Mouse (Mus musculus) myocyte (in vitro differentiated cells): ENCODE results near the gene Dnajc5. TPM values are rescaled to one million over a fixed set of nuclear protein-coding genes. Genes with fewer than 3 reads are reported as not detected.

Experiments used
- H3K27me3 ChIP-seq: one replicate; pipeline ENCODE4 v1.6.1; 2011; ENCODE audit not compliant: control insufficient read depth, insufficient read depth, insufficient read length
- H3K36me3 ChIP-seq: one replicate; pipeline ENCODE4 v1.6.1; 2011; ENCODE audit not compliant: control insufficient read depth, insufficient read depth
- H3K4me2 ChIP-seq: one replicate; pipeline ENCODE4 v1.6.1; 2011; ENCODE audit warnings: low read depth, control low read depth
- H3K4me3 ChIP-seq: one replicate; pipeline ENCODE4 v1.5.1; 2011; ENCODE audit warnings: mild to moderate bottlenecking, control low read depth, moderate library complexity
- H3K79me2 ChIP-seq: one replicate; pipeline ENCODE4 v1.6.1; 2011; ENCODE audit not compliant: control insufficient read depth, insufficient read depth
- H3ac ChIP-seq: one replicate; pipeline ENCODE4 v1.6.1; 2011; ENCODE audit not compliant: control insufficient read depth, insufficient read length
- CEBPB ChIP-seq: IDR thresholded peaks from 2 replicates; pipeline ENCODE4 v1.6.1; 2011; ENCODE audit warnings: mild to moderate bottlenecking, moderate library complexity; ENCODE audit not compliant: poor library complexity, insufficient read depth, severe bottlenecking
- E2F4 ChIP-seq: IDR thresholded peaks from one replicate; pipeline ENCODE4 v1.6.1; 2011; ENCODE audit warnings: mild to moderate bottlenecking, control low read depth, moderate library complexity; ENCODE audit not compliant: insufficient read depth
- MAX ChIP-seq: IDR thresholded peaks from one replicate; pipeline ENCODE4 v1.6.1; 2011; ENCODE audit warnings: low read depth, mild to moderate bottlenecking, control low read depth
- MYOD1 ChIP-seq, 3 experiments: IDR thresholded peaks; one replicate each; pipeline ENCODE4 v1.6.1; 2011; ENCODE audit warnings: control low read depth in 2 of 3, low read depth in 2 of 3, mild to moderate bottlenecking in 2 of 3, moderate library complexity in 1 of 3; ENCODE audit not compliant: insufficient read length in 2 of 3, control insufficient read depth in 1 of 3
- MYOG ChIP-seq, 3 experiments: IDR thresholded peaks; one replicate each; pipeline ENCODE4 v1.6.1; 2011; ENCODE audit warnings: control low read depth in 2 of 3, low read depth in 2 of 3, mild to moderate bottlenecking in 2 of 3; ENCODE audit not compliant: insufficient read length in 2 of 3, control insufficient read depth in 1 of 3, insufficient read depth in 1 of 3
- POLR2A ChIP-seq: IDR thresholded peaks from one replicate; pipeline ENCODE4 v1.6.1; 2011; ENCODE audit warnings: low read depth, mild to moderate bottlenecking, control low read depth, moderate library complexity; ENCODE audit not compliant: insufficient read length
- POLR2AphosphoS2 ChIP-seq: IDR thresholded peaks from one replicate; pipeline ENCODE4 v1.6.1; 2011; ENCODE audit warnings: low read depth, control low read depth; ENCODE audit not compliant: insufficient read length
- REST ChIP-seq: IDR thresholded peaks from one replicate; pipeline ENCODE4 v1.6.1; 2011; ENCODE audit warnings: mild to moderate bottlenecking, control low read depth, moderate library complexity; ENCODE audit not compliant: insufficient read depth, insufficient read length
- SRF ChIP-seq: IDR thresholded peaks from one replicate; pipeline ENCODE4 v1.6.1; 2011; ENCODE audit warnings: low read depth; ENCODE audit not compliant: control insufficient read depth, insufficient read length
- TCF12 ChIP-seq: IDR thresholded peaks from one replicate; pipeline ENCODE4 v1.6.1; 2011; ENCODE audit warnings: mild to moderate bottlenecking, control low read depth; ENCODE audit not compliant: poor library complexity, insufficient read depth, severe bottlenecking
- TCF3 ChIP-seq: IDR thresholded peaks from one replicate; pipeline ENCODE4 v1.6.1; 2011; ENCODE audit warnings: low read depth, control low read depth; ENCODE audit not compliant: insufficient read length
- USF1 ChIP-seq: IDR thresholded peaks from one replicate; pipeline ENCODE4 v1.6.1; 2011; ENCODE audit warnings: low read depth, mild to moderate bottlenecking, control low read depth, moderate library complexity
- polyA plus RNA-seq: library from polyadenylated mRNA; unstranded; fragments of >200 nt; fragmentation: generic; extraction: Trizol; gene quantifications from one replicate; pipeline ENCODE4 v1.2.1, GENCODE M21; 2012; ENCODE audit warnings: missing spikeins

Dnajc5 gene
- polyA plus RNA-seq, 1 experiment, result 67.7 TPM

- peaks cover 3% of the 10 kb centered on the region for H3K36me3 ChIP-seq
- no peak overlapping the region for H3ac ChIP-seq
- peaks cover 13% of the 10 kb centered on the region for H3K79me2 ChIP-seq
- H3K4me2 ChIP-seq, result no peak overlapping the region
- H3K27me3 ChIP-seq, result no peaks in the 10 kb centered on the region
- TF ChIP-seq MYOG (IDR thresholded peaks at IDR 0.05; ENCODE audit: control insufficient read depth in 1 of 3, insufficient read depth in 1 of 3, insufficient read length in 2 of 3, low read depth in 2 of 3), result no peak
- no peak for TF ChIP-seq POLR2AphosphoS2
- TF ChIP-seq REST, result no peak
- no peak for TF ChIP-seq USF1
- TF ChIP-seq SRF, result no peak
- TF ChIP-seq TCF3, result no peak
- TF ChIP-seq CEBPB, result no peak
- no peak for TF ChIP-seq E2F4
- TF ChIP-seq MAX, result no peak
- H3K4me3 ChIP-seq, result no peak overlapping the region
Measured at GRCm38 (mm10) chr2:181576613-181577012, 56.3 kb downstream of the Dnajc5 start.

- H3K4me2 ChIP-seq, result no peak overlapping the region
- no peak overlapping the region for H3K4me3 ChIP-seq
- no peaks in the 10 kb centered on the region for H3K27me3 ChIP-seq
- H3K36me3 ChIP-seq, result peaks cover 3% of the 10 kb centered on the region
- no peak overlapping the region for H3ac ChIP-seq
- TF ChIP-seq MYOD1 (IDR thresholded peaks at IDR 0.05; ENCODE audit: control insufficient read depth in 1 of 3, insufficient read length in 2 of 3, low read depth in 2 of 3) (no peak), REST (no peak), E2F4 (no peak), POLR2A (no peak), TCF3 (no peak), MAX (no peak), MYOG (IDR thresholded peaks at IDR 0.05; ENCODE audit: control insufficient read depth in 1 of 3, insufficient read depth in 1 of 3, insufficient read length in 2 of 3, low read depth in 2 of 3) (no peak), USF1 (no peak), SRF (no peak), TCF12 (no peak), POLR2AphosphoS2 (no peak), CEBPB (no peak)
- H3K79me2 ChIP-seq, result peaks cover 13% of the 10 kb centered on the region
Measured at GRCm38 (mm10) chr2:181577126-181577525, 56.8 kb downstream of the Dnajc5 start.

GRCm38 (mm10) chr2:181577981-181578581, 57.8 kb downstream of the Dnajc5 start:
- Histone ChIP-seq H3ac (no peak overlapping the region), H3K4me3 (no peak overlapping the region), H3K4me2 (no peak overlapping the region), H3K27me3 (no peaks in the 10 kb centered on the region), H3K79me2 (peaks cover 13% of the 10 kb centered on the region), H3K36me3 (peaks cover 3% of the 10 kb centered on the region)
- TF ChIP-seq USF1 (no peak), TCF3 (no peak), POLR2A (no peak), TCF12 (no peak)

- Histone ChIP-seq H3ac (no peak overlapping the region), H3K79me2 (peaks cover 13% of the 10 kb centered on the region), H3K4me2 (peak overlapping the region; percentile 45), H3K27me3 (no peaks in the 10 kb centered on the region), H3K36me3 (peaks cover under 1% of the 10 kb centered on the region), H3K4me3 (no peak overlapping the region)
- TF ChIP-seq MAX (no peak), POLR2AphosphoS2 (peak; percentile 21)
Measured at GRCm38 (mm10) chr2:181578790-181579618, 58.7 kb downstream of the Dnajc5 start.

- Histone ChIP-seq H3K79me2 (peaks cover 13% of the 10 kb centered on the region), H3K36me3 (peaks cover under 1% of the 10 kb centered on the region), H3ac (no peak overlapping the region), H3K4me3 (no peak overlapping the region), H3K4me2 (peak overlapping the region; percentile 89), H3K27me3 (no peaks in the 10 kb centered on the region)
- TF ChIP-seq USF1 (no peak), CEBPB (no peak), TCF3 (no peak), POLR2AphosphoS2 (no peak), REST (no peak), MAX (no peak), TCF12 (no peak), SRF (no peak)
Measured at GRCm38 (mm10) chr2:181579681-181580080, 59.4 kb downstream of the Dnajc5 start.
